Mouse (Mus musculus): ENCODE data around the gene Tada3. TPM values are rescaled to one million over a fixed set of nuclear protein-coding genes. Genes with fewer than 3 reads are reported as not detected.
A peak's percentile ranks its signal among the peaks of the same experiment; 100 is the strongest.

The Tada3 gene
- polyA plus RNA-seq, 1 experiment, result 41.0 TPM

DNA sequence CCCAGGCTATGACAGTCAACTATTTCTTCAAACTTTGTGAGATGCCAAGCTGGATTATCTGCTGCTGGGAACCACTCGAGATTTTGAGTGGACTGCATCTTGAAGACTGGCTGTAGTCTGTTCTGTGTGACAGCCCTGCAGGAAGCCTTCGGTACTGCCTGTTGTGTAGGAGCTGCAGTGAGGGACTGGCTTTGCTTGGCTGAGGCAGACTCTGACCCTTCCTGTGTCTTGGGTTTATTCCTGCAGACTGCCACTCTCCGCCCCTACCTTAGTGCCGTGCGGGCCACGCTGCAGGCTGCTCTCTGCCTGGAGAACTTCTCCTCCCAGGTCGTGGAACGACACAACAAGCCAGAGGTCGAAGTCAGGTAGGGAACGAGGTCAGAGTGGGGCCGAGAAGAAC lies 2.8 kb upstream of the Tada3 start:
- Histone ChIP-seq H3K4me3 (ENCODE audit: low read depth, low read length) (no peak overlapping the region), H3K27ac (ENCODE audit: insufficient read depth, low read length) (no peak overlapping the region), H3K4me1 (ENCODE audit: control insufficient read depth, insufficient read depth, low read length) (peaks cover 2% of the 10 kb centered on the region), H3K27me3 (ENCODE audit: control insufficient read depth, insufficient read depth, low read length, poor library complexity, severe bottlenecking) (no peaks in the 10 kb centered on the region), H3K36me3 (ENCODE audit: control insufficient read depth, insufficient read depth, low read length, poor library complexity, severe bottlenecking) (peaks cover 45% of the 10 kb centered on the region), H3K9me3 (replicated peaks; ENCODE audit: control insufficient read depth, insufficient read depth, low read length, poor library complexity, severe bottlenecking) (no peaks in the 10 kb centered on the region), H3K9ac (ENCODE audit: low read depth, poor library complexity, severe bottlenecking) (no peak overlapping the region)
- no peak for TF ChIP-seq POLR2A (IDR thresholded peaks at IDR 0.05; ENCODE audit: insufficient read depth, low read length)
- no peak for TF ChIP-seq EP300 (IDR thresholded peaks at IDR 0.05; ENCODE audit: insufficient read depth, low read depth, low read length)
- TF ChIP-seq CTCF (IDR thresholded peaks at IDR 0.05; ENCODE audit: low read depth, low read length), result no peak

- peaks cover 2% of the 10 kb centered on the region for H3K4me1 ChIP-seq (ENCODE audit: control insufficient read depth, insufficient read depth, low read length)
- peak overlapping the region; percentile 14; the same call in 1 of the 2 replicates for H3K4me3 ChIP-seq (ENCODE audit: low read depth, low read length)
- no peak overlapping the region for H3K27ac ChIP-seq (ENCODE audit: insufficient read depth, low read length)
- H3K9me3 ChIP-seq (replicated peaks; ENCODE audit: control insufficient read depth, insufficient read depth, low read length, poor library complexity, severe bottlenecking), result no peaks in the 10 kb centered on the region
- H3K9ac ChIP-seq (ENCODE audit: low read depth, poor library complexity, severe bottlenecking), result peak overlapping the region; percentile 78; the same call in 1 of the 2 replicates
- no peaks in the 10 kb centered on the region for H3K27me3 ChIP-seq (ENCODE audit: control insufficient read depth, insufficient read depth, low read length, poor library complexity, severe bottlenecking)
- H3K36me3 ChIP-seq (ENCODE audit: control insufficient read depth, insufficient read depth, low read length, poor library complexity, severe bottlenecking), result peaks cover 45% of the 10 kb centered on the region
- TF ChIP-seq POLR2A (IDR thresholded peaks at IDR 0.05; ENCODE audit: insufficient read depth, low read length) (no peak), EP300 (IDR thresholded peaks at IDR 0.05; ENCODE audit: insufficient read depth, low read depth, low read length) (no peak), CTCF (IDR thresholded peaks at IDR 0.05; ENCODE audit: low read depth, low read length) (no peak)
Measured at GRCm38 (mm10) chr6:113379246-113379645, 1.6 kb upstream of the Tada3 start.

DNA sequence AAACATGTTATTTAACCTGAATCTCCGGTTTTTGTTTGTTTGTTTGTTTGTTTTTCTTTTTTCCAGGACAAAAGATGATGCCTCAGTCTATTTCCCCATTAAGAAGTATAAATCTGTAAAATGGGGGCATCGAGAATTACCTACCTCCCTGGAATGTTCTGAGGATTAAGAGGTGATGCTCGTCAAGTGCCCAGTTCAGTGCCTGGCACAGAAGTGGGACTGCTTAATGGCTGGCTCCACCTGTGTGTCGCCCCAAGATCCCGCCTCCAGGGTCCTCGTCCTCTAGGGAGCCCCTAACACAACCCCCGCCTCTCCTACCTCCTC lies 549 bp downstream of the Tada3 start:
- TF ChIP-seq CTCF (IDR thresholded peaks at IDR 0.05; ENCODE audit: low read depth, low read length) (no peak), POLR2A (IDR thresholded peaks at IDR 0.05; ENCODE audit: insufficient read depth, low read length) (peak; percentile 71)
- Histone ChIP-seq H3K36me3 (ENCODE audit: control insufficient read depth, insufficient read depth, low read length, poor library complexity, severe bottlenecking) (peaks cover 36% of the 10 kb centered on the region), H3K9ac (ENCODE audit: low read depth, poor library complexity, severe bottlenecking) (peak overlapping the region; percentile 78), H3K27ac (ENCODE audit: insufficient read depth, low read length) (peak overlapping the region; percentile 44), H3K4me3 (ENCODE audit: low read depth, low read length) (peak overlapping the region; percentile 78), H3K27me3 (ENCODE audit: control insufficient read depth, insufficient read depth, low read length, poor library complexity, severe bottlenecking) (no peaks in the 10 kb centered on the region), H3K4me1 (ENCODE audit: control insufficient read depth, insufficient read depth, low read length) (peaks cover 2% of the 10 kb centered on the region), H3K9me3 (replicated peaks; ENCODE audit: control insufficient read depth, insufficient read depth, low read length, poor library complexity, severe bottlenecking) (no peaks in the 10 kb centered on the region)

- H3K27me3 ChIP-seq (ENCODE audit: control insufficient read depth, insufficient read depth, low read length, poor library complexity, severe bottlenecking), result no peaks in the 10 kb centered on the region
- H3K4me3 ChIP-seq (ENCODE audit: low read depth, low read length), result no peak overlapping the region
- H3K27ac ChIP-seq (ENCODE audit: insufficient read depth, low read length), result no peak overlapping the region
- H3K36me3 ChIP-seq (ENCODE audit: control insufficient read depth, insufficient read depth, low read length, poor library complexity, severe bottlenecking), result peaks cover 30% of the 10 kb centered on the region
- TF ChIP-seq EP300 (IDR thresholded peaks at IDR 0.05; ENCODE audit: insufficient read depth, low read depth, low read length), result no peak
- no peak for TF ChIP-seq POLR2A (IDR thresholded peaks at IDR 0.05; ENCODE audit: insufficient read depth, low read length)
- TF ChIP-seq CTCF (IDR thresholded peaks at IDR 0.05; ENCODE audit: low read depth, low read length), result no peak
- H3K9ac ChIP-seq (ENCODE audit: low read depth, poor library complexity, severe bottlenecking), result no peak overlapping the region
- H3K4me1 ChIP-seq (ENCODE audit: control insufficient read depth, insufficient read depth, low read length), result no peaks in the 10 kb centered on the region
- no peaks in the 10 kb centered on the region for H3K9me3 ChIP-seq (replicated peaks; ENCODE audit: control insufficient read depth, insufficient read depth, low read length, poor library complexity, severe bottlenecking)
Measured at GRCm38 (mm10) chr6:113373491-113373890, 4.2 kb downstream of the Tada3 start.

GRCm38 (mm10) chr6:113370194-113370929 lies 7.3 kb downstream of the Tada3 start:
- Histone ChIP-seq H3K9me3 (replicated peaks; ENCODE audit: control insufficient read depth, insufficient read depth, low read length, poor library complexity, severe bottlenecking) (no peaks in the 10 kb centered on the region), H3K27me3 (ENCODE audit: control insufficient read depth, insufficient read depth, low read length, poor library complexity, severe bottlenecking) (no peaks in the 10 kb centered on the region), H3K9ac (ENCODE audit: low read depth, poor library complexity, severe bottlenecking) (no peak overlapping the region), H3K36me3 (ENCODE audit: control insufficient read depth, insufficient read depth, low read length, poor library complexity, severe bottlenecking) (peaks cover 27% of the 10 kb centered on the region), H3K27ac (ENCODE audit: insufficient read depth, low read length) (no peak overlapping the region), H3K4me1 (ENCODE audit: control insufficient read depth, insufficient read depth, low read length) (no peaks in the 10 kb centered on the region), H3K4me3 (ENCODE audit: low read depth, low read length) (no peak overlapping the region)
- TF ChIP-seq CTCF (IDR thresholded peaks at IDR 0.05; ENCODE audit: low read depth, low read length) (no peak), EP300 (IDR thresholded peaks at IDR 0.05; ENCODE audit: insufficient read depth, low read depth, low read length) (no peak)

DNA sequence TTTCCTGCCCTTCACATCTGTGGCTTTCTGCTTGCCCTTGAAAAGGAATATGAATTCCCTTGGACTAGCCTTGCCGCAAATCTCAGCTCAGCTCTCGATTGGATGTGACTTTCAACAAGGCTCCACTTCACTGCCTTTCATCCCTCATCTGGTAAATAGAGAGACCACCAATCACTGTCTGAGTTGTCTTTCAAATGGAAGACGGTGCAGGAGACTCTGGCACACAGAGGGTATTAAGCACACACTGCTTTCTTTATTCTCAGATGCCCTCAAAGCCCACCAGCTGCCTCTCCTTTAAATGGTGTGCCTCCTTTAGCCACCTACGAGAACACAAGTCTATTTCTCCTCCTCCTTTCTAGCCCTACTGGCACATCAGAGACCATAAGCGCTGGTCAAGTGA lies 9.1 kb downstream of the Tada3 start:
- H3K9me3 ChIP-seq (replicated peaks; ENCODE audit: control insufficient read depth, insufficient read depth, low read length, poor library complexity, severe bottlenecking), result no peaks in the 10 kb centered on the region
- H3K36me3 ChIP-seq (ENCODE audit: control insufficient read depth, insufficient read depth, low read length, poor library complexity, severe bottlenecking), result peaks cover 16% of the 10 kb centered on the region
- H3K4me1 ChIP-seq (ENCODE audit: control insufficient read depth, insufficient read depth, low read length), result no peaks in the 10 kb centered on the region
- H3K27me3 ChIP-seq (ENCODE audit: control insufficient read depth, insufficient read depth, low read length, poor library complexity, severe bottlenecking), result no peaks in the 10 kb centered on the region
- 0 out of 2 replicates have a peak overlapping the region, but pooled peaks have one; percentile 5 for H3K9ac ChIP-seq (ENCODE audit: low read depth, poor library complexity, severe bottlenecking)
- TF ChIP-seq CTCF (IDR thresholded peaks at IDR 0.05; ENCODE audit: low read depth, low read length) (no peak), POLR2A (IDR thresholded peaks at IDR 0.05; ENCODE audit: insufficient read depth, low read length) (no peak), EP300 (IDR thresholded peaks at IDR 0.05; ENCODE audit: insufficient read depth, low read depth, low read length) (no peak)
- H3K27ac ChIP-seq (ENCODE audit: insufficient read depth, low read length), result peak overlapping the region; percentile 92
- H3K4me3 ChIP-seq (ENCODE audit: low read depth, low read length), result peak overlapping the region; percentile 1; the same call in 1 of the 2 replicates
